Mouse (Mus musculus) liver, embryonic 16.5 days (tissue): ENCODE data around the gene Klc1. TPM values are rescaled to one million over a fixed set of nuclear protein-coding genes. Genes with fewer than 3 reads are reported as not detected.

ENCODE experiments used
- ATAC-seq: fragments of 200-750 bp; cut with Nextera tagmentation; 2 replicates; pipeline ENCODE4 v1.8.0; 2017; ENCODE audit warnings: low read depth, mild to moderate bottlenecking, moderate number of reproducible peaks, moderate library complexity
- H3K27ac ChIP-seq: fragments of 300-500 bp; sonication (generic); 2 replicates; pipeline ENCODE4 v1.5.1; 2014; ENCODE audit warnings: mild to moderate bottlenecking, low read length
- H3K27me3 ChIP-seq: fragments of 300-500 bp; sonication (generic); 2 replicates; pipeline ENCODE4 v1.6.1; 2014; ENCODE audit warnings: low read depth, low read length, mixed read lengths; ENCODE audit not compliant: control insufficient read depth, insufficient read depth
- H3K36me3 ChIP-seq: fragments of 300-500 bp; sonication (generic); 2 replicates; pipeline ENCODE4 v1.6.1; 2014; ENCODE audit warnings: mild to moderate bottlenecking; ENCODE audit not compliant: control insufficient read depth, insufficient read depth
- H3K4me1 ChIP-seq: fragments of 300-500 bp; sonication (generic); 2 replicates; pipeline ENCODE4 v1.6.1; 2014; ENCODE audit warnings: low read depth, low read length, mixed read lengths; ENCODE audit not compliant: control insufficient read depth
- H3K4me2 ChIP-seq: fragments of 300-500 bp; sonication (generic); 2 replicates; pipeline ENCODE4 v1.6.1; 2014; ENCODE audit warnings: low read depth, low read length, mixed read lengths
- H3K4me3 ChIP-seq: fragments of 300-500 bp; sonication (generic); 2 replicates; pipeline ENCODE4 v1.5.1; 2014; ENCODE audit warnings: low read depth, mild to moderate bottlenecking, low read length
- H3K9ac ChIP-seq: fragments of 300-500 bp; sonication (generic); 2 replicates; pipeline ENCODE4 v1.6.1; 2014; ENCODE audit warnings: low read depth, low read length
- H3K9me3 ChIP-seq: fragments of 300-500 bp; sonication (generic); replicated peaks from 2 replicates; pipeline ENCODE4 v1.6.1; 2016; ENCODE audit warnings: low read length; ENCODE audit not compliant: control insufficient read depth
- WGBS: fragments of 180-500 bp; shearing (Covaris S2); extraction: QIAGEN DNeasy Blood & Tissue Kit; methylation state at CpG from one replicate; pipeline ENCODE4 v1.1.7; 2014; ENCODE audit not compliant: insufficient replicate concordance; 5-methylcytosine and 5-hydroxymethylcytosine counted together
- polyA plus RNA-seq: library from polyadenylated mRNA; unstranded; fragments of >200 nt; fragmentation: Nextera tagmentation; extraction: Ambion mirVana; gene quantifications from 2 replicates; pipeline ENCODE4 v1.2.1, GENCODE M21; 2015

Klc1 gene
- polyA plus RNA-seq, 1 experiment from 2014 or later = 14.5 TPM

DNA sequence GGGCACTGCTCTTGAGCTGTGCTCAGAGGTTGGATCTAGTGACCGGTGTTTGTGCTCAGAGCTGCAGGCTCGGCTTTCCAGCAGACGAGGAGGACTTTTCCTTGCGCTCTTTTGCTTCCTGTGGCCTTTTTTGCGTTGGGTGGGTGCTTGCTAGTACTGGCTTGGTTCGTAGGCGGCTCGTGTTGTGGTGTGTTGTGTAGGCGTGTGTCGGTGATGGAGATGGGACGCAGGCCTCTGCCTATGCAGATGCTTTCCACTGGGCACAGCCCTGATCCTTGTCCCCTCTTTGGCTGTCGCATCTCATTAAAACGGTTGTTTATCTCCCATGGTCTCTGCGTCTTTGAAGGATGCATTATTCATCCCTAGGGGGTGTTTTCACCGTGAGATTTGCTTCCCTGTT, 16.2 kb downstream of the Klc1 start:
- 81% methylated on average over 15 of the region's 15 CpGs for whole genome bisulfite sequencing
- Histone ChIP-seq H3K9ac (no peak overlapping the region), H3K27ac (no peak overlapping the region), H3K4me2 (no peak overlapping the region), H3K36me3 (peaks cover 32% of the 10 kb centered on the region), H3K4me1 (no peaks in the 10 kb centered on the region), H3K4me3 (no peak overlapping the region), H3K9me3 (0 out of 2 replicates have a peak, but pooled peaks cover 3% of the 10 kb centered on the region), H3K27me3 (no peaks in the 10 kb centered on the region)
- no peak for ATAC-seq

DNA sequence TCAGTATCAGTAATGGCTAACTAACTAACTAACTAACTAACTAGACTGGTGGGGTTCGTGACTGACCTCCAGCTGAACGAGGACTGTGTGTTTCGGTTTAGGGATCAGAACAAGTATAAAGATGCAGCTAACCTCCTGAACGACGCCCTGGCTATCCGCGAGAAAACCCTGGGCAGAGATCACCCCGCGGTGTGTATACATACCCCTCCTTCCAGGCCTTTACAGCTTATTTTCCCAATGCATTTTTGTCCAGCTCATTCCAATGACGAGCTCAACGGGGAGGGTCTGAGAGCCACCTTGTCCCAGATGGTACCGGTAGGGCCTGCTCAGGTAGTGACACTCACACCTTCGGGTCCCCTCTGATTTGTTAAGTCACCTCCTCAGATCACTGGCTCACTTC, 19.3 kb downstream of the Klc1 start:
- Histone ChIP-seq H3K9ac (no peak overlapping the region), H3K36me3 (peaks cover 42% of the 10 kb centered on the region), H3K4me2 (no peak overlapping the region), H3K4me1 (no peaks in the 10 kb centered on the region), H3K27ac (no peak overlapping the region), H3K4me3 (no peak overlapping the region), H3K27me3 (no peaks in the 10 kb centered on the region), H3K9me3 (0 out of 2 replicates have a peak, but pooled peaks cover 3% of the 10 kb centered on the region)
- 74% methylated on average over 13 of the region's 13 CpGs for WGBS
- peak; percentile 50; the same call in 1 of the 2 replicates for ATAC-seq

GRCm38 (mm10) chr12:111779544-111779943, 20.9 kb downstream of the Klc1 start:
- no peak overlapping the region for H3K9ac ChIP-seq
- no peak overlapping the region for H3K27ac ChIP-seq
- 96% methylated on average over 1 of the region's 1 CpGs for WGBS
- peaks cover 35% of the 10 kb centered on the region for H3K36me3 ChIP-seq
- H3K4me1 ChIP-seq = no peaks in the 10 kb centered on the region
- H3K9me3 ChIP-seq = 0 out of 2 replicates have a peak, but pooled peaks cover 3% of the 10 kb centered on the region
- H3K27me3 ChIP-seq = no peaks in the 10 kb centered on the region
- no peak overlapping the region for H3K4me3 ChIP-seq
- H3K4me2 ChIP-seq = no peak overlapping the region
- ATAC-seq = no peak

- Histone ChIP-seq H3K4me3 (no peak overlapping the region), H3K9me3 (no peaks in the 10 kb centered on the region), H3K27me3 (no peaks in the 10 kb centered on the region), H3K4me2 (no peak overlapping the region), H3K36me3 (peaks cover 27% of the 10 kb centered on the region), H3K27ac (no peak overlapping the region), H3K4me1 (peaks cover 12% of the 10 kb centered on the region), H3K9ac (no peak overlapping the region)
- ATAC-seq = no peak
- 60% methylated on average over 15 of the region's 15 CpGs for WGBS
Observed at GRCm38 (mm10) chr12:111785174-111785573, 26.5 kb downstream of the Klc1 start.

DNA sequence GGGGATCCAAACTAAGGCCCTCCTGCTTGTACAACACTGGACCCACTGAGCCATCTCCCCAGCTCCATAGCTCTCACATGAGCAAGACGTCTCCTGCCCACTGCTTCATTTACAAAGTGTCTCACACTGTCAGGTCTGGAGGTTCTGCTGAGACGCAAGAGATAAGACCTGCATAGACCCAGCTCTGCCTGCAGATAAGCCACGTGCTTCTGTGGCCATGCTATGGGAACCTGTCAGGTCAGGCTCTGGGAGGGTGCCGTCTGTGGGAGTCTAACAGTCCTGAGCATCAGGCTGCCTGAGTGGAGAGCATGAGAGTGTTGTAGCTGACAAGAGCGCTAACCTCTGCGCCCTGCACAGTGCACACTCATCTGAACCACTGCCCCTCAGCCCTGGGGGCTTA, 28.4 kb downstream of the Klc1 start:
- Histone ChIP-seq H3K27ac (no peak overlapping the region), H3K27me3 (no peaks in the 10 kb centered on the region), H3K4me2 (no peak overlapping the region), H3K36me3 (peaks cover 24% of the 10 kb centered on the region), H3K4me3 (no peak overlapping the region), H3K4me1 (peaks cover 12% of the 10 kb centered on the region), H3K9ac (no peak overlapping the region), H3K9me3 (no peaks in the 10 kb centered on the region)
- 48% methylated on average over 6 of the region's 6 CpGs for WGBS
- ATAC-seq = peak; percentile 36

- H3K4me3 ChIP-seq = no peak overlapping the region
- peak overlapping the region; percentile 64 for H3K27ac ChIP-seq
- H3K36me3 ChIP-seq = peaks cover 30% of the 10 kb centered on the region
- H3K9ac ChIP-seq = no peak overlapping the region
- H3K27me3 ChIP-seq = no peaks in the 10 kb centered on the region
- no peaks in the 10 kb centered on the region for H3K9me3 ChIP-seq
- ATAC-seq = peak; percentile 75
- H3K4me2 ChIP-seq = no peak overlapping the region
- peaks cover 17% of the 10 kb centered on the region for H3K4me1 ChIP-seq
- 70% methylated on average over 5 of the region's 5 CpGs for WGBS
Observed at GRCm38 (mm10) chr12:111790090-111790489, 31.4 kb downstream of the Klc1 start.

DNA sequence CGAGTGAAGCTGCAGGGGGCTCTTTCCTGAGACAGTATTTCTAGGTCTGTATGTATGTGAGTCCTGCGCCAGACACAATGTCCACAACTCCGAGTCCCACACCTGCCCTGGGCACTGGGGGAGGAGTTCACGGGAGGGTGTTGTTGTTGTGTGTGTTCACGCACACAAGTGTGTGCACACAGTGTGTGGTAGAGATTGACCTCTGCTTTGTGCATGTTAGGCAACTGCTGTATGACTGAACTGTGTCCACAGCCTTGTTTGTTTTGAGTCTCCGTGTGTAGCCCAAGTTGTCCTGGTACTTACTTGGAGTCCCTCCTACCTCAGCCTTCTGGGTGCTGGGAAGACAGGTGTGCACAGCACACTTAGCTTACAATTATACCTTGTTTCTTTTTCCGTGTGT, 32.0 kb downstream of the Klc1 start:
- no peaks in the 10 kb centered on the region for H3K9me3 ChIP-seq
- WGBS = 70% methylated on average over 7 of the region's 7 CpGs
- peaks cover 16% of the 10 kb centered on the region for H3K4me1 ChIP-seq
- no peak overlapping the region for H3K4me2 ChIP-seq
- peak overlapping the region; percentile 64 for H3K27ac ChIP-seq
- peak; percentile 62 for ATAC-seq
- no peaks in the 10 kb centered on the region for H3K27me3 ChIP-seq
- no peak overlapping the region for H3K4me3 ChIP-seq
- no peak overlapping the region for H3K9ac ChIP-seq
- peaks cover 30% of the 10 kb centered on the region for H3K36me3 ChIP-seq

DNA sequence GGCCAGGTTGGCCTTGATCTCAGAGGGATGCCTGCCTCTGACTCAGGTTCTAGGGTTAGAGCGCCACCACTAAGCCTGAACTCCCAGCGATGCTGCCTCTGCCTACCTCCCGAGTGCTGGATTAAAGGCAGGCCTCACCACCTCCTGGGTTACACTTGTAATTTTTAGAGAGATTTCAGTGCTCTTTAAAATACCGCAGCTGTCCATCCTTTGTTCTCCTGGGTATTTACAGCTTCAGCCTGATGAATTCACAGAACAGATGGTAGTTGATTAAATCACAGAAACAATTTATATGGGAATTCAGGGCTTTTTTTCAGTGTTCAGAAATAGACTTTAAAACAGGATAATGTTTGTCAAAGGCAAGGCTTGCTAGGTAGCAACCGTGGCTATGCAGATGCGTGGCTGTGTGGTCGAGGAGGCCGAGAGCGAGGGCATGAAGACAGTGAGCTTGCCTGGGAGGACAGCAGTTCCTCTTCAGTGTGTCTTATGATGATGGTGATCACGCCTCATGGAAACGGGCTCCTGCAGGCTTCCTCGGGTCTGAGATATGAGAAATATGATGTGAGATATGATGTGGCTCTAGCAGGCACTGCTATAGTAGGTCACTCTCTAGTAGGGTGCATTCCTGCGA, 32.9 kb downstream of the Klc1 start:
- Histone ChIP-seq H3K27ac (no peak overlapping the region), H3K9me3 (no peaks in the 10 kb centered on the region), H3K9ac (no peak overlapping the region), H3K4me3 (no peak overlapping the region), H3K4me2 (no peak overlapping the region), H3K36me3 (peaks cover 24% of the 10 kb centered on the region), H3K27me3 (no peaks in the 10 kb centered on the region), H3K4me1 (peaks cover 16% of the 10 kb centered on the region)
- WGBS = 83% methylated on average over 13 of the region's 13 CpGs
- no peak for ATAC-seq

GRCm38 (mm10) chr12:111794102-111794501, 35.5 kb downstream of the Klc1 start:
- ATAC-seq = peak; percentile 22
- no peak overlapping the region for H3K4me2 ChIP-seq
- no peaks in the 10 kb centered on the region for H3K27me3 ChIP-seq
- H3K9me3 ChIP-seq = no peaks in the 10 kb centered on the region
- no peak overlapping the region for H3K4me3 ChIP-seq
- H3K4me1 ChIP-seq = peaks cover 7% of the 10 kb centered on the region
- no peak overlapping the region for H3K9ac ChIP-seq
- no peak overlapping the region for H3K27ac ChIP-seq
- H3K36me3 ChIP-seq = peaks cover 9% of the 10 kb centered on the region
- 44% methylated on average over 22 of the region's 22 CpGs for WGBS
